Mouse (Mus musculus): ENCODE measurements around the gene Bin2.

DNA sequence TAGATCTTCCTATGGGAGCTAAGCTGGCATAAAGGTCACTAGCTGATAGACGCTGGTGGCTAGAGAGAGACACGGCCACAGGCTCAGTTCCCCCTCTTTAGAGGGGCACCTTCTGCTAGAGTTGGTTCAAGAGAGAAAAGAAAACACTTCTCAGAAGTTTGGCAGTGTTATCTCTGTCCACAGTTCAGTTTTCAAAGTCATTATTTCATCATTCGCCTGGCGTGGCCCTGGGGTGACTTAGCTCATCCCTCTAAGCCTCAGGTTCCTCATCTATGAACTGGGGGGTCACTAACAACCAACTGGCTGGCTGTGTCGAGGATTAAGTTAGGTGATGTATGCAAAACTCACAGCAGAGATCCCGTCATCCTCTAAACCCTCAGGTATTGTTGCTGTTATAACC is 48.6 kb upstream of the Bin2 start:
- TF ChIP-seq CTCF (IDR thresholded peaks at IDR 0.05; ENCODE audit: borderline replicate concordance, control insufficient read depth, extremely low read depth, insufficient read depth, low read length, poor library complexity) (no peak), POLR2A (IDR thresholded peaks at IDR 0.05; ENCODE audit: control insufficient read depth, extremely low read depth, insufficient read depth, low read length, poor library complexity) (no peak)

Measured in thymus, adult 2 months (tissue).